Mouse (Mus musculus): Measurements from ENCODE around the gene Sync. TPM values are rescaled to one million over a fixed set of nuclear protein-coding genes. Genes with fewer than 3 reads are reported as not detected.

Sync gene
- polyA plus RNA-seq, 1 experiment from 2014 or later = 1.1 TPM

GRCm38 (mm10) chr4:129322042-129322441 is 34.6 kb downstream of the Sync start:
- H3K9ac ChIP-seq = no peak overlapping the region
- H3K27me3 ChIP-seq = no peaks in the 10 kb centered on the region
- no peak overlapping the region for H3K4me3 ChIP-seq (replicated peaks)
- H3K27ac ChIP-seq = no peak overlapping the region
- WGBS = 97% methylated on average over 5 of the region's 5 CpGs
- H3K9me3 ChIP-seq (replicated peaks) = no peaks in the 10 kb centered on the region
- ATAC-seq (replicated peaks; ENCODE audit: low FRiP score) = no peak
- H3K4me1 ChIP-seq = 0 out of 2 replicates have a peak, but pooled peaks cover 6% of the 10 kb centered on the region
- H3K4me2 ChIP-seq = no peak overlapping the region
- H3K36me3 ChIP-seq = peaks cover 94% of the 10 kb centered on the region

GRCm38 (mm10) chr4:129323491-129323890 is 36.1 kb downstream of the Sync start:
- no peaks in the 10 kb centered on the region for H3K9me3 ChIP-seq (replicated peaks)
- H3K9ac ChIP-seq = no peak overlapping the region
- 0 out of 2 replicates have a peak, but pooled peaks cover 6% of the 10 kb centered on the region for H3K4me1 ChIP-seq
- H3K4me2 ChIP-seq = no peak overlapping the region
- H3K4me3 ChIP-seq (replicated peaks) = no peak overlapping the region
- no peaks in the 10 kb centered on the region for H3K27me3 ChIP-seq
- no peak overlapping the region for H3K27ac ChIP-seq
- H3K36me3 ChIP-seq = peaks cover 94% of the 10 kb centered on the region
- no peak for ATAC-seq (replicated peaks; ENCODE audit: low FRiP score)
- 93% methylated on average over 1 of the region's 1 CpGs for WGBS

GRCm38 (mm10) chr4:129324756-129325155 is 37.3 kb downstream of the Sync start:
- no peak for ATAC-seq (replicated peaks; ENCODE audit: low FRiP score)
- Histone ChIP-seq H3K27ac (no peak overlapping the region), H3K27me3 (no peaks in the 10 kb centered on the region), H3K9me3 (replicated peaks) (no peaks in the 10 kb centered on the region), H3K9ac (no peak overlapping the region), H3K36me3 (peaks cover 95% of the 10 kb centered on the region), H3K4me2 (no peak overlapping the region), H3K4me3 (replicated peaks) (no peak overlapping the region), H3K4me1 (0 out of 2 replicates have a peak, but pooled peaks cover 6% of the 10 kb centered on the region)
- WGBS = 89% methylated on average over 1 of the region's 1 CpGs

- no peak overlapping the region for H3K4me2 ChIP-seq
- no peak overlapping the region for H3K27ac ChIP-seq
- no peak overlapping the region for H3K9ac ChIP-seq
- H3K4me3 ChIP-seq (replicated peaks) = no peak overlapping the region
- peaks cover 16% of the 10 kb centered on the region for H3K4me1 ChIP-seq
- peaks cover 95% of the 10 kb centered on the region for H3K36me3 ChIP-seq
- no peaks in the 10 kb centered on the region for H3K9me3 ChIP-seq (replicated peaks)
- 79% methylated on average over 1 of the region's 1 CpGs for WGBS
- no peaks in the 10 kb centered on the region for H3K27me3 ChIP-seq
- no peak for ATAC-seq (replicated peaks; ENCODE audit: low FRiP score)
Measured at GRCm38 (mm10) chr4:129326191-129326590, 38.8 kb downstream of the Sync start.

GRCm38 (mm10) chr4:129332846-129333245 is 45.4 kb downstream of the Sync start:
- ATAC-seq (replicated peaks; ENCODE audit: low FRiP score) = no peak
- peak overlapping the region; percentile 66 for H3K4me2 ChIP-seq
- no peaks in the 10 kb centered on the region for H3K27me3 ChIP-seq
- H3K27ac ChIP-seq = no peak overlapping the region
- H3K36me3 ChIP-seq = peaks cover 58% of the 10 kb centered on the region
- peak overlapping the region; percentile 83 for H3K4me3 ChIP-seq (replicated peaks)
- 0 out of 2 replicates have a peak overlapping the region, but pooled peaks have one; percentile 21 for H3K9ac ChIP-seq
- WGBS = 20% methylated on average over 1 of the region's 1 CpGs
- H3K9me3 ChIP-seq (replicated peaks) = no peaks in the 10 kb centered on the region
- H3K4me1 ChIP-seq = peaks cover 47% of the 10 kb centered on the region

- no peaks in the 10 kb centered on the region for H3K27me3 ChIP-seq
- peak overlapping the region; percentile 89 for H3K9ac ChIP-seq
- H3K4me2 ChIP-seq = peak overlapping the region; percentile 66
- H3K4me1 ChIP-seq = peaks cover 47% of the 10 kb centered on the region
- peak; percentile 26 for ATAC-seq (replicated peaks; ENCODE audit: low FRiP score)
- no peaks in the 10 kb centered on the region for H3K9me3 ChIP-seq (replicated peaks)
- peaks cover 44% of the 10 kb centered on the region for H3K36me3 ChIP-seq
- H3K27ac ChIP-seq = peak overlapping the region; percentile 98
- under 1% methylated on average over 56 of the region's 62 CpGs for WGBS
- H3K4me3 ChIP-seq (replicated peaks) = peak overlapping the region; percentile 83
Measured at GRCm38 (mm10) chr4:129334677-129335215, 47.3 kb downstream of the Sync start.

- Histone ChIP-seq H3K36me3 (peaks cover 37% of the 10 kb centered on the region), H3K27ac (peak within 1 kb of the TSS; percentile 99), H3K4me3 (replicated peaks) (peak within 1 kb of the TSS; percentile 83), H3K9ac (peak within 1 kb of the TSS; percentile 89), H3K4me1 (peaks cover 45% of the 10 kb centered on the region), H3K27me3 (no peaks in the 10 kb centered on the region), H3K9me3 (replicated peaks) (no peaks in the 10 kb centered on the region), H3K4me2 (peak within 1 kb of the TSS; percentile 83)
- 0% methylated on average over 73 of the region's 73 CpGs for WGBS
- ATAC-seq (replicated peaks; ENCODE audit: low FRiP score) = peak; percentile 98
Measured at GRCm38 (mm10) chr4:129335216-129336074, 48.0 kb downstream of the Sync start, which contains the start of the genes Rbbp4 and Zbtb8os. TSS of gene Rbbp4 (minus strand) at chr4:129335370. TSS of gene Zbtb8os (plus strand) at chr4:129335695.

GRCm38 (mm10) chr4:129336291-129336690 is 48.9 kb downstream of the Sync start:
- WGBS = 36% methylated on average over 14 of the region's 14 CpGs
- peak overlapping the region; percentile 61 for H3K9ac ChIP-seq

GRCm38 (mm10) chr4:129339743-129340142 is 52.3 kb downstream of the Sync start:
- Histone ChIP-seq H3K36me3 (peaks cover 41% of the 10 kb centered on the region), H3K27ac (no peak overlapping the region), H3K27me3 (no peaks in the 10 kb centered on the region), H3K9me3 (replicated peaks) (no peaks in the 10 kb centered on the region), H3K4me2 (no peak overlapping the region), H3K4me1 (peaks cover 11% of the 10 kb centered on the region), H3K9ac (no peak overlapping the region), H3K4me3 (replicated peaks) (no peak overlapping the region)
- WGBS = 96% methylated on average over 3 of the region's 3 CpGs
- ATAC-seq (replicated peaks; ENCODE audit: low FRiP score) = no peak

More at GRCm38 (mm10) chr4:129336291-129336690, 48.9 kb downstream of the Sync start:
- no peaks in the 10 kb centered on the region for H3K9me3 ChIP-seq (replicated peaks)
- peak overlapping the region; percentile 99 for H3K27ac ChIP-seq
- H3K4me3 ChIP-seq (replicated peaks) = peak overlapping the region; percentile 83
- H3K4me1 ChIP-seq = peaks cover 37% of the 10 kb centered on the region
- peak overlapping the region; percentile 83 for H3K4me2 ChIP-seq
- H3K36me3 ChIP-seq = peaks cover 33% of the 10 kb centered on the region
- no peaks in the 10 kb centered on the region for H3K27me3 ChIP-seq
- ATAC-seq (replicated peaks; ENCODE audit: low FRiP score) = no peak

- no peak overlapping the region for H3K4me3 ChIP-seq (replicated peaks)
- H3K36me3 ChIP-seq = peaks cover 60% of the 10 kb centered on the region
- H3K9ac ChIP-seq = no peak overlapping the region
- 0 out of 2 replicates have a peak, but pooled peaks cover 4% of the 10 kb centered on the region for H3K4me1 ChIP-seq
- no peak overlapping the region for H3K27ac ChIP-seq
- H3K4me2 ChIP-seq = no peak overlapping the region
- no peaks in the 10 kb centered on the region for H3K9me3 ChIP-seq (replicated peaks)
- H3K27me3 ChIP-seq = no peaks in the 10 kb centered on the region
- WGBS = 97% methylated on average over 1 of the region's 1 CpGs
- no peak for ATAC-seq (replicated peaks; ENCODE audit: low FRiP score)
Measured at GRCm38 (mm10) chr4:129341888-129342287, 54.5 kb downstream of the Sync start.

- H3K9me3 ChIP-seq (replicated peaks) = no peaks in the 10 kb centered on the region
- peaks cover 62% of the 10 kb centered on the region for H3K36me3 ChIP-seq
- no peak overlapping the region for H3K4me2 ChIP-seq
- ATAC-seq (replicated peaks; ENCODE audit: low FRiP score) = no peak
- no peak overlapping the region for H3K27ac ChIP-seq
- no peak overlapping the region for H3K4me3 ChIP-seq (replicated peaks)
- no peaks in the 10 kb centered on the region for H3K4me1 ChIP-seq
- no peak overlapping the region for H3K9ac ChIP-seq
- no peaks in the 10 kb centered on the region for H3K27me3 ChIP-seq
- WGBS = 91% methylated on average over 2 of the region's 2 CpGs
Measured at GRCm38 (mm10) chr4:129342705-129343104, 55.3 kb downstream of the Sync start.

Data from kidney, embryonic 15.5 days (tissue).